Mouse (Mus musculus) liver, embryonic 14.5 days (tissue): ENCODE data around the gene Car10. TPM values are rescaled to one million over a fixed set of nuclear protein-coding genes. Genes with fewer than 3 reads are reported as not detected.

Experiments
- ATAC-seq: fragments of 200-750 bp; cut with Nextera tagmentation; 2 replicates; pipeline ENCODE4 v1.8.0; 2017; ENCODE audit warnings: moderate number of reproducible peaks, mild to moderate bottlenecking, moderate library complexity; ENCODE audit not compliant: insufficient read depth
- DNase-seq, 3 experiments: peaks; one replicate each; pipeline ENCODE4 v3.0.0-alpha.2; 2012 to 2013; ENCODE audit warnings: low read depth in 3 of 3, low spot score in 3 of 3
- H3K27ac ChIP-seq: fragments of 300-500 bp; sonication (generic); 2 replicates; pipeline ENCODE4 v1.5.1; 2014; ENCODE audit warnings: moderate library complexity, mild to moderate bottlenecking, control low read depth, inconsistent platforms
- H3K27me3 ChIP-seq: fragments of 300-500 bp; sonication (generic); 2 replicates; pipeline ENCODE4 v1.6.1; 2014; ENCODE audit warnings: mild to moderate bottlenecking, low read length, moderate library complexity; ENCODE audit not compliant: control insufficient read depth, insufficient read depth
- H3K36me3 ChIP-seq: fragments of 300-500 bp; sonication (generic); replicated peaks from 2 replicates; pipeline ENCODE4 v1.6.1; 2014; ENCODE audit warnings: low read depth; ENCODE audit not compliant: control insufficient read depth, insufficient read depth
- H3K4me1 ChIP-seq, 2 experiments: fragments of 200-500 bp in 1 of 2; fragments of 300-500 bp in 1 of 2; sonication (generic) in 1 of 2; replicated peaks; 2 replicates each; pipeline ENCODE4 v1.6.1; 2012 to 2014; ENCODE audit warnings: antibody characterized with exemption in 1 of 2, inconsistent platforms in 1 of 2, low read length in 1 of 2; ENCODE audit not compliant: control insufficient read depth in 2 of 2, insufficient read depth in 2 of 2
- H3K4me2 ChIP-seq: fragments of 300-500 bp; sonication (generic); 2 replicates; pipeline ENCODE4 v1.6.1; 2014; ENCODE audit warnings: low read depth, mild to moderate bottlenecking, control low read depth, moderate library complexity
- H3K4me3 ChIP-seq, 2 experiments: fragments of 200-500 bp in 1 of 2; fragments of 300-500 bp in 1 of 2; sonication (generic) in 1 of 2; 2 replicates each; pipeline ENCODE4 v1.5.1; 2012 to 2014; ENCODE audit warnings: low read depth in 2 of 2, low read length in 2 of 2, mild to moderate bottlenecking in 2 of 2, control low read depth in 1 of 2, inconsistent platforms in 1 of 2, moderate library complexity in 1 of 2; ENCODE audit not compliant: insufficient read depth in 1 of 2
- H3K9ac ChIP-seq: fragments of 300-500 bp; sonication (generic); replicated peaks from 2 replicates; pipeline ENCODE4 v1.6.1; 2014; ENCODE audit warnings: mild to moderate bottlenecking, control low read depth, moderate library complexity
- H3K9me3 ChIP-seq: fragments of 300-500 bp; sonication (generic); 2 replicates; pipeline ENCODE4 v1.6.1; 2016; ENCODE audit warnings: low read length, mixed read lengths; ENCODE audit not compliant: control insufficient read depth
- CTCF ChIP-seq: IDR thresholded peaks from 2 replicates; pipeline ENCODE4 v1.5.1; 2016; ENCODE audit warnings: antibody characterized with exemption, low read depth, control low read depth
- EP300 ChIP-seq: IDR thresholded peaks from 2 replicates; pipeline ENCODE4 v1.6.1; 2016; ENCODE audit warnings: antibody characterized with exemption, low read depth
- WGBS: fragments of 180-500 bp; shearing (Covaris S2); extraction: QIAGEN DNeasy Blood & Tissue Kit; methylation state at CpG from one replicate; pipeline ENCODE4 v1.1.7; 2014; ENCODE audit not compliant: insufficient replicate concordance; 5-methylcytosine and 5-hydroxymethylcytosine counted together
- polyA plus RNA-seq, 2 experiments: library from polyadenylated mRNA; depleted of rRNA in 1 of 2; stranded (reverse) in 1 of 2; unstranded in 1 of 2; fragments of >200 nt; fragmentation: Nextera tagmentation in 1 of 2; extraction: Ambion mirVana in 1 of 2; gene quantifications; 2 replicates each; pipeline versions ENCODE4 v1.2.1 to v1.2.3; 2012 to 2014

The Car10 gene
- polyA plus RNA-seq, 2 experiments, result not detected

DNA sequence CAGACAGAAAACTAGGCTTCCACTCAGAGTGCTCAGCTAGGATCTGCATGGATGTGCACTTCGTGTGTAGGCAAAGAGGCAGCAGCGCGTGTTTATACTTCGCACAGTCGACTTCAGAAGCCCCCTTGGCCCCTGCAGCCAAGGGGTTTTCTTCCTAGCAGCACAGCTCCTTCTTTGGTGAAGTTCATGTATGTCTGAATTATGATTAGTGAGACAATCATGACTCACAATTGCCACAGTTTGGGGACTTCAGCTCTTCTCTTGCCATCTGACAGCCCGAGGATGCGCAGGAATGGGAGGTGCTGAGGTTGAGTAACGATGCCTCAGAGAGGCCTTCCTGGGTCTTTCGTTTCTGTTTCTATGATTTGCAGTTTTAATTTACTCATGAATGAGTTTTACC is 4.5 kb downstream of the Car10 start:
- 70% methylated on average over 9 of the region's 9 CpGs for WGBS
- Histone ChIP-seq H3K9me3 (no peaks in the 10 kb centered on the region), H3K27me3 (peaks cover 33% of the 10 kb centered on the region), H3K9ac (no peak overlapping the region), H3K4me2 (no peak overlapping the region), H3K4me3 (no peak overlapping the region), H3K36me3 (no peaks in the 10 kb centered on the region), H3K4me1 (no peaks in the 10 kb centered on the region), H3K27ac (no peak overlapping the region)
- no peak for ATAC-seq
- TF ChIP-seq EP300, result no peak
- no peak for TF ChIP-seq CTCF
- no peak for DNase-seq

DNA sequence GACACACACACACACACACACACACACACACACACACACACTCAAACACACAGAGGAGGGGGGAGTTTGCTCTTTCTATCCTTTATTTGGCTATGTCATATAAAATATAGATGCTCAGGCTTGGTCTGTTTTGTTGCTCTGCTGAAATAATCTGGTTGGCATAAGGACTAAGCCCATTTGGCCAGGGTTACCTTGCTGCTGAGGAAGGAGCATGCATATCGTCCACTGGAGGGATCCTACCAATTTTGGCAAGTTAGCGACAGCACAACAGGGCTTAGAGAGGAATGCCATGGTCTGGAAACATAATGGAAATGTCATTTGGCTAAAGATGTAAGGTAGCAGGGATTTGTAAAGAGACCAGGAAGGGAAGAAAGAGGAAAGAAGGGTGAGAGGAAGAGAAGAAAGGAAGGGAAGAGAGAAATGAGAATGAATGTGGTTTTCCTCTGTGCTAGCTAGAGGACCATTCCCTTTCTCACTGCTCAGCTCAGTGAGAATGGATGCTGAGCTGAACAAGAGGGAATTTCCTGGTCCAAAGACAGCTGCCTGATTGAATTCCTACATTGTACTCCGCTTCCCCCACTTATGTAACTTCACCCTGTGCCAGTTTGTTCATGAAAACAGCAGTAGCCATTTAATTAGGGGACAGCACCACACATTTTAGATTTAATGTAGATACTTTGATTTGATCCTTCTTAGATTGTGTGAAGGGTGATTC is 5.4 kb downstream of the Car10 start:
- DNase-seq, result no peak
- no peak for ATAC-seq
- H3K27ac ChIP-seq, result no peak overlapping the region
- no peaks in the 10 kb centered on the region for H3K4me1 ChIP-seq
- 44% methylated on average over 3 of the region's 3 CpGs for WGBS
- no peak overlapping the region for H3K9ac ChIP-seq
- peaks cover 25% of the 10 kb centered on the region for H3K27me3 ChIP-seq
- no peak overlapping the region for H3K4me2 ChIP-seq
- H3K9me3 ChIP-seq, result no peaks in the 10 kb centered on the region
- no peak overlapping the region for H3K4me3 ChIP-seq
- TF ChIP-seq EP300 (no peak), CTCF (no peak)
- no peaks in the 10 kb centered on the region for H3K36me3 ChIP-seq

DNA sequence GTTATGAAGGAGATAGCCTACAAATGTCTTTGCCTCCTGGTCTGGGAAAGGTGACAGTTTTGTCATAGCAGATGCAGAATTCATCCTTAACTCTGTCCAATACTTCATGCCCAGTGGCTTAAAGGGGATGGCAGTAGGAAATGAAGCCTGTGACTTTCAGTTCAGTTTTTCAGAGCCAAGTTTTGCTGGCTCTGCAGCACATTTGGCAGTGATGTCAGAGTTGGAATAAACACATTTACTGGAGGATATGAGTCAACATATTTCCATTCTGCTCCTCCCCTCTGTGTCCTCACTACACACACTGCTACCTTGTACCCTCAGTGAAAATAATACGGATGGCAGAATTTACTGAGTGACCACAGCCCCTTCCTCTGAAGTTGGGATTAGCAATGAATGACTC is 11.6 kb downstream of the Car10 start:
- no peak for TF ChIP-seq EP300
- no peak for TF ChIP-seq CTCF
- no peak for DNase-seq
- Histone ChIP-seq H3K4me1 (no peaks in the 10 kb centered on the region), H3K27me3 (no peaks in the 10 kb centered on the region), H3K4me3 (no peak overlapping the region), H3K36me3 (no peaks in the 10 kb centered on the region), H3K9me3 (no peaks in the 10 kb centered on the region), H3K9ac (no peak overlapping the region), H3K4me2 (no peak overlapping the region), H3K27ac (no peak overlapping the region)
- no peak for ATAC-seq
- WGBS, result 45% methylated on average over 1 of the region's 1 CpGs

DNA sequence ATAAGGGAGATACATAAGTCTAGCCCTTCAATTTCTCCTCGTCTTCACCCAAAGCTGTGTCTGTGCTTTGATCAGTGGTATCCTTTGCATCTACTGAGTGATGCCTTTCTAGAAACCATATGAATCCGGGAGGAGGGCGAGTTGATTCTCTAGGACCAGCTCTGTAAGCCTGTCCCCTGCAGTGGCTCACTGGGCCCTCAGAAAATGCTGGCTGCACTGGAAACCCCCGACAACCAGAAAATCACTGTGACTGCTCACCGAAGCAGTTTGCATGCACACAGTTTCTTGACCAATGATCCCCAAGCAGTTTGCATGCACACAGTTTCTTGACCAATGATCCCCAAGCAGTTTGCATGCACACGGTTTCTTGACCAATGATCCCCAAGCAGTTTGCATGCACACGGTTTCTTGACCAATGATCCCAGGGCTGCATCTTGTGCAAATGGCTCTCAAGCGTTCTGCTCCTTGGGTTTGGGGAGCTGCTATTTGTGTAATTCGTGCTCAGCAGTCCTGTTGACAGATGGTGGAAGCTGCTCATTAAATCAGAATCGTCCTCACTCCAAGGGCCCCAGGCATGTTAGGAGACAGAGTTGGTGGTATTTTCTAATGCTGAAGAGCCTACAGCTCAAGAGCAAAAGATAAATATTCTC is 23.1 kb downstream of the Car10 start:
- Histone ChIP-seq H3K27ac (no peak overlapping the region), H3K4me1 (no peaks in the 10 kb centered on the region), H3K4me2 (no peak overlapping the region), H3K36me3 (no peaks in the 10 kb centered on the region), H3K9me3 (no peaks in the 10 kb centered on the region), H3K4me3 (no peak overlapping the region), H3K27me3 (no peaks in the 10 kb centered on the region), H3K9ac (no peak overlapping the region)
- 60% methylated on average over 10 of the region's 10 CpGs for WGBS
- ATAC-seq, result no peak
- no peak for TF ChIP-seq CTCF
- TF ChIP-seq EP300, result no peak
- DNase-seq, result no peak

DNA sequence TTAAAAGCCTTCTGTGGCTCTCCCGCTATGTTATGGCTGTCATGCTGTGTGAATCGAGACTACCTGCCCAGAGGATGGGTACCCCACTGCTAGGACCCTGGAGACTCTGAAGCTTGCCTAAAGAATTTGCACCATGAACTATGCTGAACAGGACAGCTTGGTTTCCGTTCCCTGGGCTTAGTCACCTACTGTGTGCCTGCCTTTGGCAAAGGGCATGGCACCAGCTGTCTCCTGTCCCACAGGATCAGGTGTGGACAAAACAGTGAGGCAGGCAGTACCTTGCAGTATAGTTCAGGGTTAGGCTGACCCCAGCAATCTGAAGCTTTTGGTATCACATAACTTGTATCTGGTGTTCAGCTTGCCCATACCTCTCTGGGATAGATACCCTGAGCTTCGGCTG is 25.9 kb downstream of the Car10 start:
- WGBS, result 50% methylated on average over 4 of the region's 4 CpGs
- Histone ChIP-seq H3K36me3 (no peaks in the 10 kb centered on the region), H3K27ac (no peak overlapping the region), H3K4me2 (no peak overlapping the region), H3K9ac (no peak overlapping the region), H3K4me3 (no peak overlapping the region), H3K9me3 (no peaks in the 10 kb centered on the region), H3K27me3 (no peaks in the 10 kb centered on the region), H3K4me1 (no peaks in the 10 kb centered on the region)
- no peak for TF ChIP-seq EP300
- TF ChIP-seq CTCF, result no peak
- no peak for ATAC-seq
- no peak for DNase-seq
